Mouse (Mus musculus) limb, embryonic 10.5 days (tissue): ENCODE results near the gene Ykt6. TPM values are rescaled to one million over a fixed set of nuclear protein-coding genes. Genes with fewer than 3 reads are reported as not detected.
A peak's percentile ranks its signal among the peaks of the same experiment; 100 is the strongest.

Experiments used
- DNase-seq: peaks from one replicate; pipeline ENCODE4 v3.0.0-alpha.2; 2017; ENCODE audit warnings: low spot score
- H3K27ac ChIP-seq: fragments of 300-500 bp; sonication (generic); 2 replicates; pipeline ENCODE4 v1.5.1; 2016; ENCODE audit warnings: mild to moderate bottlenecking
- H3K27me3 ChIP-seq: fragments of 300-500 bp; sonication (generic); 2 replicates; pipeline ENCODE4 v1.6.1; 2016; ENCODE audit warnings: low read depth, mild to moderate bottlenecking; ENCODE audit not compliant: poor library complexity, severe bottlenecking
- H3K36me3 ChIP-seq: fragments of 300-500 bp; sonication (generic); 2 replicates; pipeline ENCODE4 v1.6.1; 2016; ENCODE audit warnings: mild to moderate bottlenecking, moderate library complexity
- H3K4me1 ChIP-seq: fragments of 300-500 bp; sonication (generic); 2 replicates; pipeline ENCODE4 v1.6.1; 2016
- H3K4me3 ChIP-seq: fragments of 300-500 bp; sonication (generic); 2 replicates; pipeline ENCODE4 v1.5.1; 2016; ENCODE audit warnings: mild to moderate bottlenecking, moderate library complexity
- H3K9me3 ChIP-seq: fragments of 300-500 bp; sonication (generic); replicated peaks from 2 replicates; pipeline ENCODE4 v1.6.1; 2016; ENCODE audit warnings: mild to moderate bottlenecking
- WGBS: fragments of 180-500 bp; shearing (Covaris S2); methylation state at CpG from one replicate; pipeline ENCODE4 v1.1.7; 2016; 5-methylcytosine and 5-hydroxymethylcytosine counted together
- polyA plus RNA-seq: library from polyadenylated mRNA; unstranded; fragments of >200 nt; fragmentation: Nextera tagmentation; extraction: Ambion mirVana; gene quantifications from 2 replicates; pipeline ENCODE4 v1.2.1, GENCODE M21; 2016

The Ykt6 gene
- polyA plus RNA-seq, 1 experiment from 2014 or later = 65.5 TPM

DNA sequence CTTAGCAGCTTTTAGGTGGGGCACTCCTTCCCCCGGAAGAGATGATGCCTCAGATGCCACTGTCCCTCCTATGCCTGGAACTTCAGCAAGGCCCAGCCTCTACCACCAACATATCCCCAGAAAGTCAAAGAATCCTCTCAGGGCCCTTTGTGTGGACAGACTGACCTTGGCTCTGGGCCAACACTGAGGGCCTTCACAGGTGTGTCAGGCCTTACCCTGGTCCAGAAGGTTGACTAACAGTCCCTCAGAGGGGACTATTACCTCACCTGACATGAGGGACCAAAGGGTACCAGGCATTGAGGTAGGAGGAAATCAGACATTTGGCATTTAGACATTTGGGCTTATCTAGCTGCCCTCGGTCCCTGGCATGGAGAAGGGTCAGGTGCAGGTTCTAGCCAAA, 24.6 kb downstream of the Ykt6 start:
- no peaks in the 10 kb centered on the region for H3K36me3 ChIP-seq
- 93% methylated on average over 2 of the region's 2 CpGs for WGBS
- H3K27ac ChIP-seq = no peak overlapping the region
- DNase-seq = no peak
- no peaks in the 10 kb centered on the region for H3K9me3 ChIP-seq
- H3K27me3 ChIP-seq = 0 out of 2 replicates have a peak, but pooled peaks cover 5% of the 10 kb centered on the region
- peaks cover 17% of the 10 kb centered on the region for H3K4me1 ChIP-seq
- no peak overlapping the region for H3K4me3 ChIP-seq

DNA sequence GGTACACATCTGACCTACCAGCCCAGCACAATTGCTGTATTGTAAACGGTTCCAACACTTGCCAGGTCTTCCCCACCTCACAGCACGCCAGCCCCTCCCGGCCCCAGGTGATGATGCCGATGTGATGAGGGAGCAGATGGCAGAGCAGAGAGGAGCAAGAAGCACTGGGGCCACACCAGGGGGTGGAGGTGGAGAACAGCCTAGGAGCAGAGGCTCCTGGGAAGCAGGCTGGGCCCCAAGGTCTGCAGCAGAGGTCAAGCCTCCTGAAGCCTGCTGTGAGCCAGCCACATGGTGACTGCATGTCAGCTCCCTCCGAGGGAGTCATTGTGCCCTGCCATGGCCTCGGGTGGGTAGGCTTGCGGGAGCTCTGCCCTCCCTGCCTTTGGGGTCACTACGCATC, 25.1 kb downstream of the Ykt6 start:
- H3K4me1 ChIP-seq = peaks cover 16% of the 10 kb centered on the region
- H3K9me3 ChIP-seq = no peaks in the 10 kb centered on the region
- WGBS = 60% methylated on average over 8 of the region's 8 CpGs
- H3K4me3 ChIP-seq = no peak overlapping the region
- H3K36me3 ChIP-seq = no peaks in the 10 kb centered on the region
- H3K27me3 ChIP-seq = 0 out of 2 replicates have a peak, but pooled peaks cover 5% of the 10 kb centered on the region
- DNase-seq = no peak
- H3K27ac ChIP-seq = no peak overlapping the region

DNA sequence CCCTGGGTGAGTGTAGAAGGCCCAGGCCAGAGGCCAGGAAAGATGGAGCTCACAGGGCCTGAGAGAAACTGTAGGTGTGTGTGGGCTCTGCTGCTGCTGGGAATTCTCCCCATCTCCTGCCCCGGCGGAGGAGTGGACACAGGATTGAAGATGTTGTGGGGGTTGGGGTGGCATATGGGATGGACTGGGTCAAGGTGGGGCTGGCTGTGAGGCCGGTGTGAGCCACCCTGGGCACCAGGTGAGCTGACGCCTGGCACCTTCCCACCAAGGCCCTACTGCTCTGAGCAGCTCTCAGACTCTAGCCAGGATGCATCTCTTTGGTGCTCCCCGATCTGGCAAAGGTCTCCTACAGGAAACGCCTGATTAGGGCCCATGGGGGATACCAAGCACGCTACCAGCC, 25.8 kb downstream of the Ykt6 start:
- H3K27me3 ChIP-seq = 0 out of 2 replicates have a peak, but pooled peaks cover 5% of the 10 kb centered on the region
- WGBS = 91% methylated on average over 7 of the region's 7 CpGs
- H3K36me3 ChIP-seq = no peaks in the 10 kb centered on the region
- H3K4me3 ChIP-seq = no peak overlapping the region
- DNase-seq = no peak
- no peaks in the 10 kb centered on the region for H3K9me3 ChIP-seq
- H3K4me1 ChIP-seq = peaks cover 8% of the 10 kb centered on the region
- H3K27ac ChIP-seq = no peak overlapping the region

DNA sequence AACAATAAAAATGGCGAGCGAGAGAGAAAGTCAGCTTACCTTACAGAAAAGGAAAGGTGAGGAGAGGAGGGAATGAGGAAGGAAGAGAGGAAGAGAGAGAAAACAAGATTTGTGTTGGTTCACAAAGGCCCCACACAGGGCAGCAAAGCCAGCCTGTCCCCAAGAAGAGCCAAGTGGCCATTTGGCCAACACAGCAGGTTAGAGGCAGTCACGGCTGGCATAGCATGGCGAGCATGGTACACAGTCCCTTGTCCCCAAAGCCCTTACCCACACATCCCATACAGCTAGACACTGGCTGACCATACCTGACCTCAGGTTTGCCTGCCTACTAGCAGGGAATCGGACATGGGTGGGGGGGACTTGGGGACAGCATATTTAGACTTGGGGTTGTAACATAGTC, 28.1 kb downstream of the Ykt6 start:
- WGBS = 92% methylated on average over 5 of the region's 5 CpGs
- Histone ChIP-seq H3K4me1 (peaks cover 5% of the 10 kb centered on the region; the same call in 1 of the 2 replicates), H3K27ac (no peak overlapping the region), H3K27me3 (no peaks in the 10 kb centered on the region), H3K36me3 (no peaks in the 10 kb centered on the region), H3K9me3 (no peaks in the 10 kb centered on the region), H3K4me3 (no peak overlapping the region)
- no peak for DNase-seq

DNA sequence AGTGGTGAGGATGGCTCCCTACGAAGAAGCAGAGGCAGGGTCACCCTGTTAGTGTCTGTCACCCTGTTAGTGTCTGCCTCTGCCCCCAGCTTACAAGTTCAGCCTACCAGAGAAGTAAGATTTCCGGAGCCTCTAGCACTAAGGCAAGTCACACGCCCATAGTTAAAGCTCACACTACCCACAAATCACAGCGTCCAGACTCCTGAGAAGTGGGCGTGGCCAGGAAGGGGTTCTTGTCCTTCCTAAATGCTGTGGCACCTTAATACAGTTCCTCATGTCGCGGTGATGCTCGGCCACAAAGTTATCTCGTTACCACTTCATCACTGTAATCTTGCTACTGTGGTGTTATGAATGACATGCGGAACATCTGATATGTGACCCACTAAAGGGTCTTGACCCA, 32.6 kb downstream of the Ykt6 start:
- no peaks in the 10 kb centered on the region for H3K36me3 ChIP-seq
- WGBS = 84% methylated on average over 10 of the region's 10 CpGs
- H3K4me1 ChIP-seq = no peaks in the 10 kb centered on the region
- H3K27ac ChIP-seq = no peak overlapping the region
- no peak for DNase-seq
- no peaks in the 10 kb centered on the region for H3K9me3 ChIP-seq
- H3K27me3 ChIP-seq = no peaks in the 10 kb centered on the region
- no peak overlapping the region for H3K4me3 ChIP-seq

DNA sequence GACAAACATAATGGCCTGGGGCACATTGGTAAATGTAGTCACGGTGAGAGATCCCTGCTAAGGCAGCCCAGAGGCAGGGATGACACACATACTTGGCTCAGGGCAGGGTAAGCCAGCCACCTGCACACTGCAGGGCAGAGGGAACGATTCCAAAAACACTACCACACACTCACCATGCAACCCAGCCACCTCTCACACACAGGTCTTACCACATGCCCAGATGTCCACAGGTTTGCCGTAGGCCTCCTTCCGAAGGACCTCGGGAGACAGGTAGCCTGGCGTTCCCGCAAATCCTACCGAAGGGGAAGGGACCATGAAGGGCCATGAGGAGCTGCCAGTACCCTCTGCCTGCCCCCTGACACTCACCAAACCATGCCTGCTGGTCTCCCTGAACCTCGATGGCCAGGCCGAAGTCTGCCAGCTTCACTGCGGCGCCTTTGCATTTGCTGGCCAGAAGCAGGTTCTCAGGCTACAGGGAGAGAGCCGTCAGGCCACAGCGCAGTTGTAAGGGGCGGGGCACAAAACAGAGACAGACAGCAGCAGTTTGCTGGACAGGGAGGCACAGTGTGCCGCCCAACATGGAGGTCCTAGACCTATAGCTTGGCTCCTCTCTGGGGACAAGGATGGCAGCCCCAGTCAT, 34.6 kb downstream of the Ykt6 start:
- Histone ChIP-seq H3K9me3 (no peaks in the 10 kb centered on the region), H3K4me1 (no peaks in the 10 kb centered on the region), H3K27me3 (no peaks in the 10 kb centered on the region), H3K36me3 (no peaks in the 10 kb centered on the region), H3K27ac (no peak overlapping the region), H3K4me3 (no peak overlapping the region)
- no peak for DNase-seq
- 85% methylated on average over 16 of the region's 16 CpGs for WGBS

DNA sequence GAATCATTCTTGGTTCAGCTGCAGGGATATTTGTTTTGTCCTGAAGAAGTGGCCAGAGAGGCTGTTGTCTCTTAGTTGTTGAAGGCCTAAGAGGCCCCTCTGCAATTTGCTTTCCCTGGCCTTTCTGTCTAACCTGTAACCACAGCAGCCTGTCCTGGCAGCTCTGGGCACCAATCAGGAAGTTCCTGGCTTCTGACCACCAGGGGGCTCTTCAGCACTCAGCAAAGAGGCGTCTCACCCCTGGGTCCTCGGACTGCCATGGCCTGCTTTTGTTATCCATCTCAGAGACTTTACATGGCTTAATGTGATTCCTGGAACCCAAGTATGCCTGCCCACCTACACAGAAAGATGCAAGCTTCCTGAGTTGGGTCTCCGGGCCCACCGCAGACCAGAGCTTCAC, 35.4 kb downstream of the Ykt6 start:
- DNase-seq = peak; percentile 70
- no peaks in the 10 kb centered on the region for H3K9me3 ChIP-seq
- WGBS = 37% methylated on average over 4 of the region's 4 CpGs
- no peaks in the 10 kb centered on the region for H3K4me1 ChIP-seq
- H3K27me3 ChIP-seq = no peaks in the 10 kb centered on the region
- no peak overlapping the region for H3K4me3 ChIP-seq
- H3K36me3 ChIP-seq = no peaks in the 10 kb centered on the region
- H3K27ac ChIP-seq = no peak overlapping the region

DNA sequence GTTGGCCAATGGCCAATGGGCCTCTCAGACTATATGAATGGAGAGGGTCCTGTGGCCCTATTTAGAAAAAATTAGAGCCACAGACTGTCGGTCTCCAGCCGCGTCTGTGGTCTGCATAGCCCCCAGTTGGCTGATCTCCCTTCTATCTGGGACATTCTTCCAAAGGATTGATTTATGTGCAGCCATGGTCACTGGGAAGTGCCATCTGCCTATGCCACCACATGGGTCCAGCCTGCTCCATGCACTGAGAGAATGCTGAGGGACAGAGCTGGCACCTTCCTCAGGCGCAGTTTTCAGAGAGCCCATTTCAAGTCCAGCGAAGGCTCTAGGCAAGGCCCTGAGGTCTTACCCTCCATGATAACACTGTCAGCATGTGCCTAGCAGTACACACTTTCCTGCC, 38.7 kb downstream of the Ykt6 start:
- DNase-seq = no peak
- Histone ChIP-seq H3K27ac (no peak overlapping the region), H3K4me1 (0 out of 2 replicates have a peak, but pooled peaks cover 1% of the 10 kb centered on the region), H3K4me3 (no peak overlapping the region), H3K27me3 (no peaks in the 10 kb centered on the region), H3K36me3 (no peaks in the 10 kb centered on the region), H3K9me3 (no peaks in the 10 kb centered on the region)
- WGBS = 93% methylated on average over 5 of the region's 5 CpGs

DNA sequence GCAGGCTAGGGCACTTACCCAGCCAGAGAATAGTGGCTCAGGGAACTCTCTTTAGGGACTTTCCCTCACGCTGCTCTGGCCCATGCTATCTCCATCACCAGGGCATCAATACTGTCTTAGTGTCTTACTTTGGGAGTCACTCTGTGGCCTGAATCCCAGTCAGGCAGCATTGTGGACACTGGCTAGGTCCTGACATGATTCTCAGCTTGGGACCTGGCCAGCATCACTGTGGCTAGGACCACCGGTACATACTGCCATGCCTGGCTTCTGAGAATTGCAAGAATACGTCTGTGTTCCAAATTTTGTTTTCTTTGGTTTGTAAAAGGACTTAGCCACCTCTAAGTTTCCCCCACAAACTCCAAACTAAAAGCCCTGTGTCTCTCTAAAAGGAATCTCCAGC, 39.4 kb downstream of the Ykt6 start:
- H3K27me3 ChIP-seq = no peaks in the 10 kb centered on the region
- no peaks in the 10 kb centered on the region for H3K9me3 ChIP-seq
- no peak for DNase-seq
- no peak overlapping the region for H3K27ac ChIP-seq
- WGBS = 86% methylated on average over 3 of the region's 3 CpGs
- no peak overlapping the region for H3K4me3 ChIP-seq
- peaks cover 8% of the 10 kb centered on the region for H3K4me1 ChIP-seq
- no peaks in the 10 kb centered on the region for H3K36me3 ChIP-seq

DNA sequence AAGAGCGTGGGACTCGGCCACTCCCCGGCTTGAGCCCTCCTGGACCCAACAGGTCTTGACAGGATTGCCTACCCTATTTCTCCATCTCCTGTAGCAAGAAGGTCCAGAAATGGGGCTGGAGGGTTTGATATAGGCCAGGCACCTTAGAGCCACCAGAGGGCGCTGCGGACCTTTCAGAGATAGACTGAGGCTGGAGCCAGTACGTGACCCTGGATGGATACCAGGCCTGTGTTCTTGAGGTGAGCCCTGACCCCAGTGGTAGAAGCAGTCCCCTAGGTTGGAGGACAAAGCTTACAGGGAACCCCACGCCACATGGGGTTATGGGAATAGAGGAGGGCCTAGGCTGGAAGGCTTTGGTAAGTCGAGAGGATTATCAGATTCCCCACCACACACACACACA, 40.5 kb downstream of the Ykt6 start:
- DNase-seq = peak; percentile 90
- H3K27me3 ChIP-seq = no peaks in the 10 kb centered on the region
- H3K27ac ChIP-seq = no peak overlapping the region
- H3K36me3 ChIP-seq = no peaks in the 10 kb centered on the region
- no peak overlapping the region for H3K4me3 ChIP-seq
- H3K4me1 ChIP-seq = peaks cover 19% of the 10 kb centered on the region
- 25% methylated on average over 8 of the region's 8 CpGs for WGBS
- no peaks in the 10 kb centered on the region for H3K9me3 ChIP-seq

DNA sequence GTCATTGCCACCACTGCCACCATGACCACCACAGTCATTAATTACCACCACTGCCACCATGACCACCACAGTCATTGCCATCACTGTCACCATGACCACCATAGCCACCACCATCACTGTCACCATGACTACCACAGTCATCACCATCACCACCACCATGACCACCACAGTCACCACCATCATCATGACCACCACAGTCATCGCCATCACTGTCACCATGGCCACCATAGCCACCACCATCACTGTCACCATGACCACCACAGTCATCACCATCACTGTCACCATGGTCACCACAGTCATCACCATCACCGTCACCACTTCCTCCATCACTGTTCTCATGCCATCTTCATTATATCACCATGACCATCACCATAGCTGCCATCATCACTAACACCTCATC, 43.0 kb downstream of the Ykt6 start:
- Histone ChIP-seq H3K36me3 (no peaks in the 10 kb centered on the region), H3K4me1 (peaks cover 27% of the 10 kb centered on the region), H3K9me3 (no peaks in the 10 kb centered on the region), H3K27me3 (no peaks in the 10 kb centered on the region), H3K27ac (no peak overlapping the region), H3K4me3 (no peak overlapping the region)
- WGBS = 93% methylated on average over 2 of the region's 2 CpGs
- DNase-seq = no peak

DNA sequence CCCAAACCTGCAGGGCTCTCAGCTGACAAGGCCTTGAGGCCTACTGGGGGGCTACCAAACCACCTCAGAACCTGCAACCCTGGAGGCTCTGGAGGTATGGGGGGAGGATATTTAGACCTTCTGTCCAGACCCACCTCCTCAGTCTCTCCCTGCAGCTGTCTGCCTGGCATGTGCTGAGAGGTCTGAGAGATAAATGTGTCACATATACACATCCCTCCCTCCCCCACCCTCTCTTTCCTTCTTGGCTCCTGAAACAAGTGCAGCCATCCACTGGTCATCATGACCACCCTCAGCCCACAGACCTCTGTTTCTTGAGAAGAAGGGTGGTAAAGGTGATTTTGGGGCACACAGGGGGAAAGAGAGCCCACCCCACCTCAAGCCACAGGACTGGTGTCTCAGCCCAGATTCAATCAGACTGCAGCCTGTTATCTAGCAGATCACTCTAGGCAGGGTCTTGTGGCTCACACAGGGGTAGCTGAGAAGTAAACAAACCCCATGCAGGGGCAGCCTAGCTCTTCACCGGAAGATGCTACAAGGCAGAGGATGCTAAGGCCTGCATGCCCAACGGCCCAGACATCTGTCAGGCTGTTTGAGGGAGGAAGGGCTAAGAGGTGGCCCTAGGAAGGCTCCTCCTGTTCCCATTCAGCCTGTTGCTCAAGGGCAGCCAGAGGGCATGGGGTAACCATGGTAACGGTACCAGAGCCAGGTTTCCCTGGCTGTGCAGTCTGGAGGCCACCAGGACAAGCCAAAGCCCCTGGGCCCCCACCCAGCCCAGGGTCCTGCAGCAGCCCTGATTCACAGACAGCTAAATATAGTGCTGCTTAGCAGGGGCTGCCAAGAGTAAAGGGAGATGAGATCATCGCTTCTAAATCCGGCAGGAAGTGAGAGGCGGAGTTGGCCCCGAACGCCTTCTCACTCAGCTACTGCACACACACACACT, 44.6 kb downstream of the Ykt6 start:
- H3K4me1 ChIP-seq = peaks cover 27% of the 10 kb centered on the region
- peak; percentile 63 for DNase-seq
- 20% methylated on average over 8 of the region's 8 CpGs for WGBS
- no peak overlapping the region for H3K4me3 ChIP-seq
- peak overlapping the region; percentile 78 for H3K27ac ChIP-seq
- peaks cover 16% of the 10 kb centered on the region for H3K27me3 ChIP-seq
- no peaks in the 10 kb centered on the region for H3K9me3 ChIP-seq
- no peaks in the 10 kb centered on the region for H3K36me3 ChIP-seq

DNA sequence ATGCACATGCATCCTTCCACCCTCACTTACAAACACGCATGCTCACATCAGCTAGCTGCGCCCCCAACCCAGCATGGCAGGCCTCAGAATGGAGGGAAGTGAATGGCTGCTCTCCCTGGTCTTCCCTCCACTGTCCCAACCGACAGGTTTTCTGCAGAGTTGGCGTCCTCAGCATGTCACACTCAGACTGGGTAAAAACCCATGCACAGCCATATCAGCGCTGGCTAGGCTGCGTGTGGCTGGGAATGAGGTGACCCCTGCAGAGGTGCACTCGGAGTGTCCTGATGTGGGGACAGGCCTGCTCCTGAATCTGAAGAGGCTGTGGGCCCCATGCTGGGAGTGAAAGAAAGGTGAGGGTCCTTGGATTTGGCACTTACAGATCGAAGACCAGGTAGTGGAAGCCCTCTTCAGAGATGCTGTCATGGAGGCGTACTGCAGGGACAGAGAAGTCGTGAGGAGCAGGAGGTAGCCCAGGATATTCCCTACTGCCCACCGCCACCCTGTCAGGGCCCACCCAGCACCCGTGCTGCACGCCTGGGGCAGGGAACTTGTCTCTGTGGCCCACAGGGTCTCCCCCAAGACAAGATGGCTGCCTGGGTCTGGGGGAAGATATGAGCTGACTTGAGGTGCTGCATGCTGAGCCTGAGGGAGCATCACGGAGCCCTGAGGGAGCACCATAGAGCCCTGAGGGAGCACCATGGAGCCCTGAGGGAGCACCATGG, 45.6 kb downstream of the Ykt6 start:
- DNase-seq = no peak

More for the DNA sequence above, 45.6 kb downstream of the Ykt6 start:
- Histone ChIP-seq H3K27ac (peak overlapping the region; percentile 78), H3K4me3 (no peak overlapping the region), H3K9me3 (no peaks in the 10 kb centered on the region), H3K27me3 (peaks cover 20% of the 10 kb centered on the region), H3K4me1 (peaks cover 27% of the 10 kb centered on the region), H3K36me3 (no peaks in the 10 kb centered on the region)
- 83% methylated on average over 14 of the region's 14 CpGs for WGBS
